Mouse (Mus musculus): Measurements from ENCODE around the gene Klf13.

The Klf13 gene

GRCm38 (mm10) chr7:63947514-63948487 is 9.1 kb upstream of the Klf13 start:
- no peak for DNase-seq

GRCm38 (mm10) chr7:63943946-63944345 is 5.2 kb upstream of the Klf13 start:
- no peak for DNase-seq

- DNase-seq, result no peak
These were observed 2.8 kb upstream of the Klf13 start for GRCm38 (mm10) chr7:63941501-63941900.

- DNase-seq, result no peak
These were observed 2.3 kb upstream of the Klf13 start for GRCm38 (mm10) chr7:63941050-63941449.

- peak; percentile 53 for DNase-seq
These were observed 1.6 kb upstream of the Klf13 start for GRCm38 (mm10) chr7:63940321-63940720.

- DNase-seq, result no peak
These were observed 759 bp upstream of the Klf13 start for GRCm38 (mm10) chr7:63939397-63939951.

GRCm38 (mm10) chr7:63938066-63938913 is 425 bp downstream of the Klf13 start:
- peak; percentile 84 for DNase-seq

- DNase-seq, result peak; percentile 88
These were observed 1.3 kb downstream of the Klf13 start for GRCm38 (mm10) chr7:63937236-63938065.

- DNase-seq, result no peak
These were observed 1.8 kb downstream of the Klf13 start for GRCm38 (mm10) chr7:63936986-63937235.

GRCm38 (mm10) chr7:63936188-63936985 is 2.3 kb downstream of the Klf13 start:
- DNase-seq, result peak; percentile 90

- no peak for DNase-seq
These were observed 2.9 kb downstream of the Klf13 start for GRCm38 (mm10) chr7:63935809-63936187.

- peak; percentile 70 for DNase-seq
These were observed 4.2 kb downstream of the Klf13 start for GRCm38 (mm10) chr7:63934530-63934929.

- DNase-seq, result peak; percentile 36
These were observed 4.8 kb downstream of the Klf13 start for GRCm38 (mm10) chr7:63933905-63934304.

- no peak for DNase-seq
These were observed 6.3 kb downstream of the Klf13 start for GRCm38 (mm10) chr7:63932461-63932860.

GRCm38 (mm10) chr7:63930766-63931165 is 7.9 kb downstream of the Klf13 start:
- DNase-seq, result peak; percentile 25

- no peak for DNase-seq
These were observed 8.6 kb downstream of the Klf13 start for GRCm38 (mm10) chr7:63930132-63930531.

GRCm38 (mm10) chr7:63929080-63929479 is 9.6 kb downstream of the Klf13 start:
- DNase-seq, result peak; percentile 74

- DNase-seq, result no peak
These were observed 11.6 kb downstream of the Klf13 start for GRCm38 (mm10) chr7:63927121-63927520.

GRCm38 (mm10) chr7:63926492-63926891 is 12.2 kb downstream of the Klf13 start:
- DNase-seq, result peak; percentile 75

- no peak for DNase-seq
These were observed 13.0 kb downstream of the Klf13 start for GRCm38 (mm10) chr7:63925413-63926360.

Measured in cerebellum, adult 9-11 months (tissue).